Mouse (Mus musculus) erythroblast, embryonic 14.5 days (primary cell): ENCODE measurements around the gene Atp6v0a4.

Experiments used
- GATA1 ChIP-seq: IDR thresholded peaks from 2 replicates; pipeline ENCODE4 v1.6.1; 2012; ENCODE audit warnings: low read length, inconsistent platforms, mixed read lengths
- TAL1 ChIP-seq: IDR thresholded peaks from 3 replicates; pipeline ENCODE4 v1.6.1; 2012; ENCODE audit warnings: low read length, inconsistent platforms, mixed read lengths

DNA sequence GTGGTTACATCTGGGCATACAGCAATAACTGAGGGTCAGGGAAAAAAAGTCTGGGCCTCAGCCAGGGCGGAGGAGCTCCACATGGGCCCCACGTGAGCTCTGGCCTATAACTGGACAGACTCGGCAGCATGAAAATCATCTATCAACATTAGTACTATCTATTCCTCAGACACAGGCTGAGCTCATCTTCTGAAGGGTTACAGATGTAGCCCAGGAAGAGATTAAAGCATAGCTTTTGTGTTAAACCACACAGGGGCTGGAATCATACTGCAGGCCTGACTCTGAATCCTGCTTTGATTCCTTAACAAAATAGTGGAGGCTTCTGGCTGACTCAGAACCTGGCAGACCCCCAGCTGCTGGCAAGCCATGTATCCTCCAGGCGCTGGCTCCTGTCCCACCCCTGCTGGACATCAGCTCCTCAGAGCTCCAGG lies 7.4 kb upstream of the Atp6v0a4 start:
- TF ChIP-seq TAL1, result no peak
- no peak for TF ChIP-seq GATA1
